In genomic region chr8:71272286-71273150, GRCm38 (mm10) we compare ENCODE assay signal across 7 mouse cellular contexts. TPM values are rescaled to one million over a fixed set of nuclear protein-coding genes. Genes with fewer than 3 reads are reported as not detected.
DNase-seq lines count a peak whose midpoint lies in the region; ATAC-seq lines count a peak whose summit lies in the region.

TSS of gene Myo9b (plus strand) at chr8:71272714.
TSS of gene Haus8 (minus strand) at chr8:71272934.

- H3K27me3 ChIP-seq in embryonic facial prominence, embryonic 11.5 days (ENCODE audit: control insufficient read depth, insufficient read depth, low read length) = no peaks in the 10 kb centered on the region
- no peaks in the 10 kb centered on the region for H3K27me3 ChIP-seq in limb, embryonic 10.5 days (ENCODE audit: low read depth, poor library complexity, severe bottlenecking)
- H3K27me3 ChIP-seq in midbrain, embryonic 13.5 days = no peaks in the 10 kb centered on the region

- H3K9me3 ChIP-seq in embryonic facial prominence, embryonic 11.5 days (replicated peaks; ENCODE audit: control insufficient read depth, low read length) = no peaks in the 10 kb centered on the region
- H3K9me3 ChIP-seq in limb, embryonic 10.5 days (replicated peaks) = no peaks in the 10 kb centered on the region
- no peaks in the 10 kb centered on the region for H3K9me3 ChIP-seq in midbrain, embryonic 13.5 days

- H3K4me1 ChIP-seq in embryonic facial prominence, embryonic 11.5 days (ENCODE audit: control insufficient read depth, insufficient read depth, low read length) = no peaks in the 10 kb centered on the region
- peaks cover 23% of the 10 kb centered on the region for H3K4me1 ChIP-seq in limb, embryonic 10.5 days
- H3K4me1 ChIP-seq in midbrain, embryonic 13.5 days (replicated peaks) = peaks cover 41% of the 10 kb centered on the region

- no peaks in the 10 kb centered on the region for H3K36me3 ChIP-seq in embryonic facial prominence, embryonic 11.5 days (replicated peaks; ENCODE audit: control insufficient read depth, insufficient read depth, low read depth, low read length)
- peaks cover 17% of the 10 kb centered on the region for H3K36me3 ChIP-seq in limb, embryonic 10.5 days
- H3K36me3 ChIP-seq in midbrain, embryonic 13.5 days = peaks cover 19% of the 10 kb centered on the region; the same call in 1 of the 2 replicates

- WGBS in embryonic facial prominence, embryonic 11.5 days = under 1% methylated on average over 75 of the region's 84 CpGs
- under 1% methylated on average over 84 of the region's 84 CpGs for WGBS in limb, embryonic 10.5 days
- under 1% methylated on average over 84 of the region's 84 CpGs for WGBS in midbrain, embryonic 13.5 days

- peak within 1 kb of the TSS; percentile 74 for H3K4me2 ChIP-seq in embryonic facial prominence, embryonic 11.5 days (ENCODE audit: low read depth, low read length)
- H3K4me2 ChIP-seq in midbrain, embryonic 13.5 days (replicated peaks) = peak within 1 kb of the TSS; percentile 89

- H3K27ac ChIP-seq in embryonic facial prominence, embryonic 11.5 days (replicated peaks; ENCODE audit: low read depth, low read length) = 0 out of 2 replicates have a peak within 1 kb of the TSS, but pooled peaks have one; percentile 41
- peak within 1 kb of the TSS; percentile 90 for H3K27ac ChIP-seq in limb, embryonic 10.5 days
- peak within 1 kb of the TSS; percentile 77 for H3K27ac ChIP-seq in midbrain, embryonic 13.5 days

- H3K4me3 ChIP-seq in embryonic facial prominence, embryonic 11.5 days (ENCODE audit: low read depth, low read length) = peak within 1 kb of the TSS; percentile 77
- H3K4me3 ChIP-seq in limb, embryonic 10.5 days = peak within 1 kb of the TSS; percentile 63
- H3K4me3 ChIP-seq in midbrain, embryonic 13.5 days (replicated peaks) = peak within 1 kb of the TSS; percentile 86

- peak; percentile 98 for DNase-seq in adrenal gland, postnatal 14 days
- peak; percentile 99 for DNase-seq in embryonic facial prominence, embryonic 11.5 days (ENCODE audit: low spot score)
- peak; percentile 99 for DNase-seq in kidney, adult 11 months
- peak; percentile 95 for DNase-seq in limb, embryonic 10.5 days (ENCODE audit: low spot score)
- peak; percentile 98 for DNase-seq in spleen, adult 12 weeks (ENCODE audit: low spot score)

- H3K9ac ChIP-seq in embryonic facial prominence, embryonic 11.5 days (replicated peaks; ENCODE audit: low read length) = peak within 1 kb of the TSS; percentile 76
- peak within 1 kb of the TSS; percentile 81 for H3K9ac ChIP-seq in midbrain, embryonic 13.5 days (replicated peaks)

- ATAC-seq in embryonic facial prominence, embryonic 11.5 days (replicated peaks; ENCODE audit: insufficient number of reproducible peaks, low FRiP score, low TSS enrichment, low read depth) = peak; percentile 98
- peak; percentile 91 for ATAC-seq in granulocyte monocyte progenitor cell, adult 5-6 weeks (replicated peaks; ENCODE audit: poor library complexity, severe bottlenecking)
- ATAC-seq in midbrain, embryonic 13.5 days = peak; percentile 98

RNA-seq across cellular contexts. Expression of gene Myo9b, which starts in this region (rescaled TPM):
- total RNA-seq in adrenal gland, postnatal 14 days (2021) = 30.6 and 41.0 TPM in 2 replicates
- 15.1 and 17.5 TPM in 2 replicates for polyA plus RNA-seq in embryonic facial prominence, embryonic 11.5 days (2014; fragmentation: Nextera tagmentation; extraction: Ambion mirVana)
- 35.5 and 51.5 TPM in 2 replicates for total RNA-seq in granulocyte monocyte progenitor cell, adult 5-6 weeks (2014; fragmentation: Nextera tagmentation)
- 34.8 and 38.6 TPM in 2 replicates for total RNA-seq in granulocyte monocyte progenitor cell, adult 5-6 weeks (2017)
- 29.3 and 35.4 TPM in 2 replicates for polyA plus RNA-seq in limb, embryonic 10.5 days (2016; fragmentation: Nextera tagmentation; extraction: Ambion mirVana)
- 16.8 and 19.9 TPM in 2 replicates for polyA plus RNA-seq in midbrain, embryonic 13.5 days (2015; fragmentation: Nextera tagmentation; extraction: Ambion mirVana)

RNA-seq across cellular contexts. Expression of gene Haus8, which starts in this region (rescaled TPM):
- 13.6 and 16.5 TPM in 2 replicates for total RNA-seq in adrenal gland, postnatal 14 days (2021)
- 62.1 and 64.4 TPM in 2 replicates for polyA plus RNA-seq in embryonic facial prominence, embryonic 11.5 days (2014; fragmentation: Nextera tagmentation; extraction: Ambion mirVana)
- 17.7 and 36.8 TPM in 2 replicates for total RNA-seq in granulocyte monocyte progenitor cell, adult 5-6 weeks (2014; fragmentation: Nextera tagmentation)
- 55.1 and 56.2 TPM in 2 replicates for total RNA-seq in granulocyte monocyte progenitor cell, adult 5-6 weeks (2017)
- 69.3 and 70.7 TPM in 2 replicates for polyA plus RNA-seq in limb, embryonic 10.5 days (2016; fragmentation: Nextera tagmentation; extraction: Ambion mirVana)
- 54.3 and 54.6 TPM in 2 replicates for polyA plus RNA-seq in midbrain, embryonic 13.5 days (2015; fragmentation: Nextera tagmentation; extraction: Ambion mirVana)

Comparison
In these comparisons a context has a peak if more than half of its experiments do, and no peak if none do; other contexts are left out.
1. Peak in every context shown above with its lines: DNase-seq, ATAC-seq, H3K4me3 ChIP-seq and H3K27ac ChIP-seq.